Mouse (Mus musculus) right cerebral cortex, postnatal 36 days (tissue): ENCODE data around the gene Wipf1.

Source experiments
- DNase-seq, 2 experiments: peaks; one replicate each; pipeline ENCODE4 v3.0.0; 2022; ENCODE audit warnings: low spot score in 2 of 2, mixed read lengths in 1 of 2

The Wipf1 gene

DNA sequence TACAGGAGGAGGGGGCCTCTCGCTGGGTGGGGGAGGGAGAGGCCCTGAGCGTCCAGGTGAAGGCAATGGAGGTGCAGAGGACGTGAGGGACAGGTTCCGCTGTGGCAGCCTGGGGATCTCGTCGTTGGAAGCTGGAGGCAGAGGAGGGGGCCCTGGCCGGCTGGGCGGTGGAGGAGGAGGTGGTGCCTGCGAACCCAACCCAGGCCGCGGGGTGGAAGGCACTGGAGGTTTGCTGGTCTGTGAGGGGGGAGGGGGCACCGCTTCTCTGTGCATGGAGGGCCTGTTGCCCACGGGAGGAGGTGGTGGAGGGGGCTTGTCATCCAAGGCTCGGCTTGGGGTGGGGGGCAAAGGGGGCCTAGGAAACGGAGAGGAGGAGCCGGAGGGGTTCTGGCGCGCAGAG is 92.6 kb downstream of the Wipf1 start:
- DNase-seq: no peak

GRCm38 (mm10) chr2:73435847-73436246 is 93.7 kb downstream of the Wipf1 start:
- DNase-seq: no peak

- DNase-seq: no peak
These were observed 97.6 kb downstream of the Wipf1 start for GRCm38 (mm10) chr2:73431959-73432396.

DNA sequence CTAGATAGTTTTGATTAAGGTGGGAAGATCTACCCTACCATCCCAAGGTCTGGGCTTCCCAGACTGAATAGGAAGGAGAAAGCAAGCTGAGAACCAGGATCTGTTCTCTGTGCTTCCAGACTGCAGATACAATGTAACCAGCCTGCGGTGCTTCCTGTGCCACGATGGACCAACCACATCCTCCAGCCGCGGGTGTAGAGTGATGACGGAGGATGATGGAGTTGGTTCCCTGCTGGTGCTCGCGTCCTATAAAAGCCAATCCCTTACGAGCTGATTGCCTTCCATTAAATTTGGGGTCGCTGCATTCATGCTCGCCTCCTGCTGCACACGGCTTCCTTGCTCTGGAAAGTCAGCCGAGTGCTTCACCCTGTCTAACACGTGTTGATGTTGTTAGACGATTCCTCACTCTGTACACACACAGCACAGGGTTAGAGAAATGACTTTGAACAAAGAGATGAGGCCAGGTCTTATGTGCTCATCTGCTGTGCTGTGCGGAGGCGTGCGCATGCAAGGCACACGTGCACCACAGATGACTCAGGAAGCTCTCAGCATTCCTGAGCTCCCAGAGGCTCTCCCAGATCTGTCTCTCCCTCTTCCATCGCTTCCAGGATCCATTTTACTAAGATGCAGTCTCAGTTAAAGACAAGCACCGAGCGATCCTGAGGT is 100.6 kb downstream of the Wipf1 start:
- DNase-seq: peak; percentile 48 to 70

DNA sequence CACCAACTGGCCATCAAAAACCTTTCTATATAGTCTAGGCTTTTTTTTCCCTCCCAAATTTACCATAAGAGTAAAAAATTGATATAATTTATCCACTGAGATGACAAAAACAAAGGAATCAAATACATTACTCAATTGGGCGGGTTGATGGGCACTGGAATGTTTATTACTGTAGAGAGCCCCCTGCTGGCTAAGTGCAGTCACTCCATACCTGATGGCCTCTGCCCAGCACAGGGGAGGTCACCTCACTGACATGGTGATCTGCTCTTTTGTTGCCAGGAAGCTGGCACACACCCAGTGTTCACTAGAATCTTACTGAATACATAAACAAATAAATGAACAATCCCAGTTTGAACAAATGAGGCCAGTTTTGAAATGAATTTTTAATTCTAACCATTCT is 102.2 kb downstream of the Wipf1 start:
- no peak for DNase-seq

DNA sequence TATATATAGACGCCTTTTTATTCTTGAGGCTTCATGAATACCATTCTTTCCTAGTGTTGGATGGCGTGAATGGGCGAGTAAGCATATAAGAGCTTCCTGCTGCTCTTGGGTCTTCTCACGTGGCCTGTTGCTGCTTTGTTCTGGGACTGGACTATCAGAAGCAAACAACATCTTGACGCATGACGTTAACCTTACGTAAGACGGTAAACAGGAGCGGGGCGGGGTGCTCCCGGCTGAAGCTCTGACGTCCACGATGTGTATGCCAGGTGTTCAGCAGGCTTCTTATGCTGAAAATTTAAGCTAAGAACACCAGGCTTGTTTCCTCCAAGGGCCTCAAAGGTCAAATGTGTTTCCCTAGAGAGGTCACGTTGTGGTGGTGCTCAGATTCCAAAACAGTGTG is 103.7 kb downstream of the Wipf1 start:
- DNase-seq: no peak

DNA sequence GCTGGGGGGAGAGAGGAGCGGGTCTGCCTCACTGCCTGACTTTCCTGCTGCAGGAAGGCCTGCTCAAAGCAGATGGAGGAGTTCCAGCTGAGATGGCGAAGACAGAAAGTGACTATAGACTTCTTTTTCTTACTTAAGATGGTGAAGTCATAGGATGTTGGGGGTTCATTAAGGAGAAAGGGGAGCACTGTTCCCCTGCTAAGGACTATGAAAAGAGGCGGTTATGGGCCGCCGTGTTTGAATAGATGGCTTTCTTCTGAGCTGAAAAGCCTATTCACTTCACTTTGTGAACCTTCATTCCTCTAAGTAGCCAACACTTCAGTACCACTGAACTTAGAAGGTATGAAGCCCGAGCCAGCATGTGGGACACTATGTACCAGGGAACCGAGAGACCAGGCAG is 109.8 kb downstream of the Wipf1 start:
- no peak for DNase-seq

- DNase-seq: no peak
These were observed 110.2 kb downstream of the Wipf1 start for GRCm38 (mm10) chr2:73419285-73419684.

DNA sequence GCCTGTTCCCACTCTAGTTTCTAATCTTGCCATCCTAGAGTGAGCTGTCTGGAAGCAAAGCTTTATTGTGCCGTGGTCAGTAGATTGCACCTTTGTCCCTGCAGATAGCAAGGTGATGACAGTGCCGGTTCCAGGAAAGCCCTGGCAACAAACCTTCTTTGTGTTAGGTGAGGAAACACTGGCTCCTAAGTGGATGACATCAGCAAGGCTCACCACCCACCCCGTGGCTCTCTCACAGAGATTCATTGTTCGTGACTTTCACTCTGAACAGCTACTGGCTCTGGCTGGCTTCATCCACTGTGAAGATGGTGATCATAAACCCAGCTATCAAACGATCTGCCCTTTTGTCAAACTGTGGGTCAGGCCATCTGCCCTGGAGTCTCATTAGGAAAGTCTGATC is 113.6 kb downstream of the Wipf1 start:
- no peak for DNase-seq

GRCm38 (mm10) chr2:73410076-73410475 is 119.5 kb downstream of the Wipf1 start:
- no peak for DNase-seq

DNA sequence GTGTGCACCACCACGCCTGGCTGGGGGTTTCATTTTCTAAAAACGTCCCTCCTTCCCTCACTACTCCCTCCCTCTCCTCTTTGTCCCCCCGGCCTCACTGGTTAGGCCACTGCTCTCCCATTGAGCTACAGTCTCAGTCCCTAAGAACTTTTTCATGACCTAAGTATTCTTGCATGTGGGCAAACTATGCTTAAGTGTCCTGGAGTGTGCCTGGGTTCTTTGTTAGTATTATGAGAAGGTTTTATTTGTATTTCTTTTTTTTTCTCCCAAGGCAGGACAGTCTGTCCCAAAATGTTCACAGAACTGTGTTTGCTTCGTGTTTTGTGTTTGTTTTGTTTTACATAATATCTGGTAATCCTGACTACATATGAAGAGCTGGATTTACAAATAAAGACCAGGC is 121.9 kb downstream of the Wipf1 start:
- DNase-seq: no peak

GRCm38 (mm10) chr2:73406336-73406915 is 123.1 kb downstream of the Wipf1 start:
- DNase-seq: no peak

- no peak for DNase-seq
These were observed 124.6 kb downstream of the Wipf1 start for GRCm38 (mm10) chr2:73404980-73405379.

DNA sequence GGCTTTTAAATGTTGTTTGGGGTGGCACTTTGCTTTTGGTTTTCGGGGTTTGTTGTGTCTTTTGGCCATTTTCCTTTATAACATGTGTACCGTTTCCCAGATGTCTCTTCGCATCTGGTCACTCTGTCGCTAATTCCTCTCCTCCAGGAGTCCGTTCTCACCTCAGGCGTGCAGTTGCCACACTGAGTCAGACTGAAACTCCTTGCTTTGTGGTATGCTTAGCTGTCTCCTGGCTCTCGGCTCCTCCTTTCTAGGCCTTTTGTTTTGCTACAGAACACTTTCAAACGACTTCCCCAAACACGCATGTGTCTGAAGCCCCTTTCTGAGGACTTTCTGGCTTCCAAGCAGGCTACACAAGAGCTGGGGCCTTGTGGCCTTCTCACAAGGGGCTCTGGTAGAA is 125.1 kb downstream of the Wipf1 start:
- no peak for DNase-seq

DNA sequence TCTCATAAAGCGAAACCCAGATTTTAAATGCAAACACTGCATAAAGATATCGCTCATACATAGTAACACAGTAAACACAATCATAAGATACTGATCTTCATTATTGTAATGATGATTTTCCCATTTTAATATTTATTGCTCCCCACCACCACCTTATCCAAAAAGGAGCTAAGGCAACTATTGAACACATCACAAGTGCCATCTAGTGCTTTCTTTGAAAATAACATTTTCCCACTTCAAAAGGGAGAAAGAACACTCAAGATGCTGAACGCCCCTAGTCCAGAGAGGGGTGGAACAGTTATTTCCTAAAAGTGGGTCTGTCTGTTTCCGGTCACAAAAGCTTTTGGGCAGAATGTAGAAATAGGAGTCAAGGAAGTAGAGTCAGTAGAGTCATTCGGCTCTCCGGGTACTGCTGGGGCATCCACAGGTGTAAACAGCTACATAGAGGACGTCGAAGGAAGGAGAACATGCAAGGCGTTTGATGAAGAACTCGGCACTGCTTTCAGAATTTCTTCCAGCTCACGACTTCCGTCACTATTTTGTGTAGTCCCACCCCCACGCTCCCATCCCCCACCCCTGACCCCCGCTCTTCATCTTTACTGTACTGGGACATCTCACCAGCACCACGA is 126.0 kb downstream of the Wipf1 start:
- DNase-seq: no peak

GRCm38 (mm10) chr2:73401689-73402088 is 127.8 kb downstream of the Wipf1 start:
- no peak for DNase-seq

DNA sequence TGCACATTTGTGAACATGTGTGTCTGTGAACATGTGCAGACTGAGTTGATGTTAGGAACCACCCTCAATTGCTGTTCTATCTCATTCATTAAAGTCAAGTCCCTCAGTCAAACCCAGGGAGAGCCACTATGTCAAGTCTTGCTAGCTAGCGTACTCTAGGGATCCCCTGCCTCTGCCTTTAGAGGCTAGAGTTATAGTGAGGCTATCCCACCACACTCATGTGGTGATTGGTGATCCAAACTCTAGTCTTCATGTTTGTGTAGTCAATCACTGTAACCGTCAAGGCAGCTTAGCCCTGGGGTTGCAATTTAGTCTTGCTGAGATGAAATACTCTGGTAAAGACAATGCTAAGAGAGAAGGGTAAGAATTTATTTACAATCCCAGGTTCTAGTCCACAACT is 132.1 kb downstream of the Wipf1 start:
- DNase-seq: no peak

DNA sequence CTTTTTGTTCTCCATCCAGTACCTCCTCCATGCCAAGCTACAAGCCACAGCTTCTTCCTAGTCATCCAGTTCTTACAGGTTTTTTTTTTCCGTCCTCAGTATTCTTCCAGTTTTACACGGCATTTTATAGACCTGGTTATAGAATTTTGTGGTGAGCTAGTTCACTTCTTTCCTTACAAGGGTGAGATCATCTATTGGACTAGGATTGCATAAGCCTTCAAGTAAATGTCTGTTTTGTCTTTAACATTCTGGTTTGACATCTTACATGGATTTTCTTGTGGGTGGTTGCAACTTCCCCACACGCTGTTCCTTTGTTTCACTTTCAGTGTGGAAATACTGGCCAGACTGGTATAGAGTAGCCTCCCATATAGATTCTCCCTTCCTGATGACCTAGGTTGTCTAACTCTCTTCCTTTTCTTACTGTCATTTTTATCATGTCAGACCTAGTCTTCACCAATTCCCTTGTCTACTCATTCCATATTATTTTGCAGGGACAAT is 132.7 kb downstream of the Wipf1 start:
- DNase-seq: no peak

- no peak for DNase-seq
These were observed 134.0 kb downstream of the Wipf1 start for GRCm38 (mm10) chr2:73395516-73395915.

- DNase-seq: no peak
These were observed 135.1 kb downstream of the Wipf1 start for GRCm38 (mm10) chr2:73394476-73394875.

DNA sequence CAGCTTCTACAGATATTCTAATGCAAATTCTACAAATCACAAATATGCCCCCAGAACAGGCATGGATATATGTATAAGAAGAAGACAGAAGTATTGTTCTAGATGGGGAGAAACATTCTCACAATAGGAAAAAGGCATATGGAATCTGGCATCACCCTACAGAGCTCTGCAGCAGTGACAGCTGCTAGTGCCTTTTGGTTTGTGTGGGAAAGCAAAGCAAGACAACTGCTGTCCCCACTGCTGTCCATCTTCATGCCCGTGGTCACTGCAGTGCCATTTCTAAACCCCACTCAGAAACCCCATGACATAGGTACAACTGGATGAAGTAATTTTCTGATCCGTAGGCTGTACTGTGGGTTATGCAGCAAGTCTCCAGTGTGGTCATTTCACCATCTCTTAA is 136.8 kb downstream of the Wipf1 start:
- no peak for DNase-seq

GRCm38 (mm10) chr2:73389951-73390350 is 139.6 kb downstream of the Wipf1 start:
- no peak for DNase-seq

GRCm38 (mm10) chr2:73387806-73388205 is 141.7 kb downstream of the Wipf1 start:
- no peak for DNase-seq
